Mouse (Mus musculus): Measurements from ENCODE around the gene Scml2. TPM values are rescaled to one million over a fixed set of nuclear protein-coding genes. Genes with fewer than 3 reads are reported as not detected.
A peak's percentile ranks its signal among the peaks of the same experiment; 100 is the strongest.
"Not testable (repeated sequence)": the region's sequence is repeated elsewhere in the genome, so short reads cannot be mapped to it uniquely, and the experiment has no call there.

The Scml2 gene
- total RNA-seq (2014; rRNA removed; ENCODE audit: low replicate concordance) (0.88 and 2.6 TPM in 2 replicates), polyA plus RNA-seq (2015; fragmentation: Nextera tagmentation; extraction: Ambion mirVana) (1.2 TPM in 2 replicates)

- H3K9ac ChIP-seq (replicated peaks; ENCODE audit: low read depth, low read length); H3K4me3 ChIP-seq (ENCODE audit: low read depth, low read length); H3K36me3 ChIP-seq (replicated peaks; ENCODE audit: control insufficient read depth, insufficient read depth, low read length); H3K27me3 ChIP-seq (ENCODE audit: control insufficient read depth, insufficient read depth, low read length); H3K9me3 ChIP-seq (replicated peaks; ENCODE audit: control insufficient read depth, low read length); DNase-seq (ENCODE audit: low spot score); H3K4me2 ChIP-seq (ENCODE audit: low read depth, low read length); ATAC-seq (ENCODE audit: insufficient read depth, low read depth); H3K4me1 ChIP-seq (ENCODE audit: control insufficient read depth, insufficient read depth); H3K27ac ChIP-seq (ENCODE audit: low read depth): not testable (repeated sequence)
- 80% methylated on average over 1 of the region's 14 CpGs for WGBS
Measured at GRCm38 (mm10) chrX:161116893-161117292, at the start of gene Scml2. Gene Scml2, plus strand, starts transcription at chrX:161117193.

GRCm38 (mm10) chrX:161075576-161075975, 41.4 kb upstream of the Scml2 start:
- not testable (repeated sequence) for H3K27me3 ChIP-seq (ENCODE audit: control insufficient read depth, insufficient read depth, low read length); H3K27ac ChIP-seq (ENCODE audit: low read depth); H3K9me3 ChIP-seq (replicated peaks; ENCODE audit: control insufficient read depth, low read length); DNase-seq (ENCODE audit: low spot score); ATAC-seq (ENCODE audit: insufficient read depth, low read depth); H3K4me3 ChIP-seq (ENCODE audit: low read depth, low read length); H3K36me3 ChIP-seq (replicated peaks; ENCODE audit: control insufficient read depth, insufficient read depth, low read length); H3K4me1 ChIP-seq (ENCODE audit: control insufficient read depth, insufficient read depth); H3K9ac ChIP-seq (replicated peaks; ENCODE audit: low read depth, low read length); H3K4me2 ChIP-seq (ENCODE audit: low read depth, low read length)
- WGBS = 75% methylated on average over 6 of the region's 6 CpGs

GRCm38 (mm10) chrX:161162314-161163068, 45.5 kb downstream of the Scml2 start:
- peak overlapping the region; percentile 64 for H3K9ac ChIP-seq (replicated peaks; ENCODE audit: low read depth, low read length)
- WGBS = 17% methylated on average over 21 of the region's 22 CpGs
- ATAC-seq (ENCODE audit: insufficient read depth, low read depth) (peak; percentile 87), DNase-seq (ENCODE audit: low spot score) (peak; percentile 23)
- H3K9me3 ChIP-seq (replicated peaks; ENCODE audit: control insufficient read depth, low read length) = no peaks in the 10 kb centered on the region
- H3K4me3 ChIP-seq (ENCODE audit: low read depth, low read length) = peak overlapping the region; percentile 61
- H3K36me3 ChIP-seq (replicated peaks; ENCODE audit: control insufficient read depth, insufficient read depth, low read length) = no peaks in the 10 kb centered on the region
- no peak overlapping the region for H3K27ac ChIP-seq (ENCODE audit: low read depth)
- H3K4me1 ChIP-seq (ENCODE audit: control insufficient read depth, insufficient read depth) = no peaks in the 10 kb centered on the region
- no peak for TF ChIP-seq EP300 (IDR thresholded peaks at IDR 0.05; ENCODE audit: low read depth)
- no peak for TF ChIP-seq CTCF (IDR thresholded peaks at IDR 0.05; ENCODE audit: low read depth)
- H3K4me2 ChIP-seq (ENCODE audit: low read depth, low read length) = peak overlapping the region; percentile 74
- H3K27me3 ChIP-seq (ENCODE audit: control insufficient read depth, insufficient read depth, low read length) = no peaks in the 10 kb centered on the region

GRCm38 (mm10) chrX:161163069-161163416, 46.0 kb downstream of the Scml2 start:
- H3K4me2 ChIP-seq (ENCODE audit: low read depth, low read length) = peak overlapping the region; percentile 74
- ATAC-seq (ENCODE audit: insufficient read depth, low read depth) (no peak), DNase-seq (ENCODE audit: low spot score) (no peak)
- peak overlapping the region; percentile 64 for H3K9ac ChIP-seq (replicated peaks; ENCODE audit: low read depth, low read length)
- H3K4me1 ChIP-seq (ENCODE audit: control insufficient read depth, insufficient read depth) = no peaks in the 10 kb centered on the region
- H3K27me3 ChIP-seq (ENCODE audit: control insufficient read depth, insufficient read depth, low read length) = no peaks in the 10 kb centered on the region
- H3K36me3 ChIP-seq (replicated peaks; ENCODE audit: control insufficient read depth, insufficient read depth, low read length) = no peaks in the 10 kb centered on the region
- WGBS = 7% methylated on average over 6 of the region's 6 CpGs
- TF ChIP-seq EP300 (IDR thresholded peaks at IDR 0.05; ENCODE audit: low read depth) = no peak
- TF ChIP-seq CTCF (IDR thresholded peaks at IDR 0.05; ENCODE audit: low read depth) = no peak
- H3K4me3 ChIP-seq (ENCODE audit: low read depth, low read length) = peak overlapping the region; percentile 61
- H3K27ac ChIP-seq (ENCODE audit: low read depth) = no peak overlapping the region
- no peaks in the 10 kb centered on the region for H3K9me3 ChIP-seq (replicated peaks; ENCODE audit: control insufficient read depth, low read length)

- not testable (repeated sequence) for H3K27ac ChIP-seq (ENCODE audit: low read depth); H3K36me3 ChIP-seq (replicated peaks; ENCODE audit: control insufficient read depth, insufficient read depth, low read length); H3K27me3 ChIP-seq (ENCODE audit: control insufficient read depth, insufficient read depth, low read length); H3K4me3 ChIP-seq (ENCODE audit: low read depth, low read length); DNase-seq (ENCODE audit: low spot score); H3K9me3 ChIP-seq (replicated peaks; ENCODE audit: control insufficient read depth, low read length); H3K4me1 ChIP-seq (ENCODE audit: control insufficient read depth, insufficient read depth); ATAC-seq (ENCODE audit: insufficient read depth, low read depth); H3K4me2 ChIP-seq (ENCODE audit: low read depth, low read length); H3K9ac ChIP-seq (replicated peaks; ENCODE audit: low read depth, low read length)
- 44% methylated on average over 2 of the region's 2 CpGs for WGBS
Measured at GRCm38 (mm10) chrX:161287156-161287555, 170.2 kb downstream of the Scml2 start, which contains the start of gene Gm15262. Gene Gm15262, plus strand, starts transcription at chrX:161287456.

Other genes with a start within 250 kb of the Scml2 start
- gene Gja6, start 210.1 kb upstream of the Scml2 start, total RNA-seq (2014; rRNA removed; ENCODE audit: low replicate concordance) = 0.73 and 1.5 TPM in 2 replicates
- 0.07 TPM in 1 of 2 replicates, not detected in the other for gene Gja6, start 210.1 kb upstream of the Scml2 start, polyA plus RNA-seq (2015; fragmentation: Nextera tagmentation; extraction: Ambion mirVana)
- gene Cdkl5, start 122.5 kb upstream of the Scml2 start, total RNA-seq (2014; rRNA removed; ENCODE audit: low replicate concordance) = 3.3 and 4.4 TPM in 2 replicates
- 1.7 TPM in 2 replicates for gene Cdkl5, start 122.5 kb upstream of the Scml2 start, polyA plus RNA-seq (2015; fragmentation: Nextera tagmentation; extraction: Ambion mirVana)
- not detected in 2 replicates for gene Gm15262, start 170.3 kb downstream of the Scml2 start, total RNA-seq (2014; rRNA removed; ENCODE audit: low replicate concordance)
- gene Gm15262, start 170.3 kb downstream of the Scml2 start, polyA plus RNA-seq (2015; fragmentation: Nextera tagmentation; extraction: Ambion mirVana) = not detected in 2 replicates